Comparison of ENCODE assay signal across 11 mouse cellular contexts in genomic region chr7:83739680-83740310, GRCm38 (mm10). TPM values are rescaled to one million over a fixed set of nuclear protein-coding genes. Genes with fewer than 3 reads are reported as not detected.
DNase-seq lines count a peak whose midpoint lies in the region; ATAC-seq lines count a peak whose summit lies in the region.
"Had no signal": no experiment of that assay in that cellular context is flagged by ENCODE, and none has a peak within 500 bp of the region (broad histone marks: within the 10 kb centered on the region; RNA-seq: fewer than 3 reads in every experiment).

No protein-coding gene starts in this region.

- H3K27ac ChIP-seq in hindbrain, embryonic 12.5 days, result peak overlapping the region; percentile 14; the same call in 1 of the 2 replicates
- H3K27ac ChIP-seq in hindbrain, embryonic 13.5 days, result no peak overlapping the region
- H3K27ac ChIP-seq in neural tube, embryonic 13.5 days (replicated peaks), result peak overlapping the region; percentile 57; the same call in 1 of the 2 replicates
- H3K27ac ChIP-seq in neural tube, embryonic 15.5 days (replicated peaks), result no peak overlapping the region
- H3K27ac ChIP-seq in heart, embryonic 15.5 days, result peak overlapping the region; percentile 26
- H3K27ac ChIP-seq: midbrain, embryonic 10.5 days had no signal

- no peaks in the 10 kb centered on the region for H3K27me3 ChIP-seq in hindbrain, embryonic 12.5 days
- H3K27me3 ChIP-seq in hindbrain, embryonic 13.5 days, result no peaks in the 10 kb centered on the region
- no peaks in the 10 kb centered on the region for H3K27me3 ChIP-seq in neural tube, embryonic 13.5 days
- H3K27me3 ChIP-seq in neural tube, embryonic 15.5 days (replicated peaks), result no peaks in the 10 kb centered on the region
- no peaks in the 10 kb centered on the region for H3K27me3 ChIP-seq in heart, embryonic 15.5 days

- no peak overlapping the region for H3K4me2 ChIP-seq in hindbrain, embryonic 12.5 days (replicated peaks)
- no peak overlapping the region for H3K4me2 ChIP-seq in hindbrain, embryonic 13.5 days
- no peak overlapping the region for H3K4me2 ChIP-seq in neural tube, embryonic 13.5 days
- H3K4me2 ChIP-seq in neural tube, embryonic 15.5 days, result no peak overlapping the region
- H3K4me2 ChIP-seq in heart, embryonic 15.5 days, result no peak overlapping the region

- no peak for ATAC-seq in hindbrain, embryonic 12.5 days (ENCODE audit: low FRiP score)
- no peak for ATAC-seq in hindbrain, embryonic 13.5 days (ENCODE audit: low FRiP score)
- ATAC-seq in neural tube, embryonic 13.5 days (ENCODE audit: low read depth), result 0 out of 2 replicates have a peak, but pooled peaks have one; percentile 15
- no peak for ATAC-seq in neural tube, embryonic 15.5 days (ENCODE audit: low FRiP score)
- ATAC-seq in heart, embryonic 15.5 days (replicated peaks; ENCODE audit: insufficient number of reproducible peaks, insufficient read depth, low FRiP score, low read depth), result no peak

- no peaks in the 10 kb centered on the region for H3K36me3 ChIP-seq in hindbrain, embryonic 12.5 days
- no peaks in the 10 kb centered on the region for H3K36me3 ChIP-seq in hindbrain, embryonic 13.5 days
- H3K36me3 ChIP-seq in neural tube, embryonic 13.5 days, result no peaks in the 10 kb centered on the region
- no peaks in the 10 kb centered on the region for H3K36me3 ChIP-seq in neural tube, embryonic 15.5 days
- H3K36me3 ChIP-seq in heart, embryonic 15.5 days, result no peaks in the 10 kb centered on the region
- H3K36me3 ChIP-seq: midbrain, embryonic 10.5 days had no signal

- H3K4me1 ChIP-seq in hindbrain, embryonic 12.5 days, result no peaks in the 10 kb centered on the region; the same call in 1 of the 2 replicates
- H3K4me1 ChIP-seq in hindbrain, embryonic 13.5 days (replicated peaks), result no peaks in the 10 kb centered on the region
- H3K4me1 ChIP-seq in neural tube, embryonic 13.5 days (replicated peaks), result 0 out of 2 replicates have a peak, but pooled peaks cover 2% of the 10 kb centered on the region
- peaks cover 8% of the 10 kb centered on the region for H3K4me1 ChIP-seq in neural tube, embryonic 15.5 days
- peaks cover 14% of the 10 kb centered on the region for H3K4me1 ChIP-seq in heart, embryonic 15.5 days (replicated peaks)

- H3K9ac ChIP-seq in hindbrain, embryonic 12.5 days, result 0 out of 2 replicates have a peak overlapping the region, but pooled peaks have one; percentile 6
- H3K9ac ChIP-seq in hindbrain, embryonic 13.5 days, result no peak overlapping the region
- H3K9ac ChIP-seq in neural tube, embryonic 13.5 days, result no peak overlapping the region
- no peak overlapping the region for H3K9ac ChIP-seq in neural tube, embryonic 15.5 days (replicated peaks)
- H3K9ac ChIP-seq in heart, embryonic 15.5 days, result no peak overlapping the region

- no peak overlapping the region for H3K4me3 ChIP-seq in hindbrain, embryonic 12.5 days
- H3K4me3 ChIP-seq in hindbrain, embryonic 13.5 days, result no peak overlapping the region
- H3K4me3 ChIP-seq in neural tube, embryonic 13.5 days, result no peak overlapping the region
- no peak overlapping the region for H3K4me3 ChIP-seq in neural tube, embryonic 15.5 days (replicated peaks)
- no peak overlapping the region for H3K4me3 ChIP-seq in heart, embryonic 15.5 days
- H3K4me3 ChIP-seq: midbrain, embryonic 10.5 days had no signal

- no peaks in the 10 kb centered on the region for H3K9me3 ChIP-seq in hindbrain, embryonic 12.5 days (replicated peaks)
- no peaks in the 10 kb centered on the region for H3K9me3 ChIP-seq in hindbrain, embryonic 13.5 days
- no peaks in the 10 kb centered on the region for H3K9me3 ChIP-seq in neural tube, embryonic 13.5 days
- H3K9me3 ChIP-seq in neural tube, embryonic 15.5 days (replicated peaks), result no peaks in the 10 kb centered on the region
- no peaks in the 10 kb centered on the region for H3K9me3 ChIP-seq in heart, embryonic 15.5 days (replicated peaks)
- H3K9me3 ChIP-seq: midbrain, embryonic 10.5 days had no signal

- 50% methylated on average over 7 of the region's 7 CpGs for WGBS in hindbrain, embryonic 12.5 days
- 57% methylated on average over 7 of the region's 7 CpGs for WGBS in hindbrain, embryonic 13.5 days
- WGBS in neural tube, embryonic 13.5 days, result 54% methylated on average over 7 of the region's 7 CpGs
- 51% methylated on average over 7 of the region's 7 CpGs for WGBS in neural tube, embryonic 15.5 days
- WGBS in heart, embryonic 15.5 days, result 35% methylated on average over 7 of the region's 7 CpGs

- no peak for DNase-seq in left cerebral cortex, adult 8-10 months (ENCODE audit: low spot score in 2 of 2)
- DNase-seq in right cerebral cortex, postnatal 4 days, result no peak
- DNase-seq: cerebellum, adult 2 months; kidney, adult 11 months had no signal

RNA-seq across cellular contexts. Expression of gene Il16, which starts 5.7 kb away (rescaled TPM):
- 1.9 and 2.0 TPM in 2 replicates for polyA plus RNA-seq in hindbrain, embryonic 12.5 days (2016; fragmentation: Nextera tagmentation; extraction: Ambion mirVana)
- 1.4 and 1.6 TPM in 2 replicates for polyA plus RNA-seq in hindbrain, embryonic 13.5 days (2015; fragmentation: Nextera tagmentation; extraction: Ambion mirVana)
- 1.4 and 1.6 TPM in 2 replicates for polyA plus RNA-seq in neural tube, embryonic 13.5 days (2015; fragmentation: Nextera tagmentation; extraction: Ambion mirVana)
- 1.4 and 8.5 TPM in 2 replicates for polyA plus RNA-seq in neural tube, embryonic 15.5 days (2015; fragmentation: Nextera tagmentation; extraction: Ambion mirVana)
- polyA plus RNA-seq in heart, embryonic 15.5 days (2015; fragmentation: Nextera tagmentation; extraction: Ambion mirVana), result 4.7 and 8.6 TPM in 2 replicates
- total RNA-seq in left cerebral cortex, adult 8-10 months (2022), result 1 to 10 TPM; 2.3 to 4.0 (median 2.8) TPM

RNA-seq across cellular contexts. Expression of gene Cfap161, which starts 54.9 kb away (rescaled TPM):
- 0.94 and 1.0 TPM in 2 replicates for polyA plus RNA-seq in hindbrain, embryonic 12.5 days (2016; fragmentation: Nextera tagmentation; extraction: Ambion mirVana)
- polyA plus RNA-seq in hindbrain, embryonic 13.5 days (2015; fragmentation: Nextera tagmentation; extraction: Ambion mirVana), result 0.87 and 1.6 TPM in 2 replicates
- 0.33 TPM in 1 of 2 replicates, not detected in the other for polyA plus RNA-seq in neural tube, embryonic 13.5 days (2015; fragmentation: Nextera tagmentation; extraction: Ambion mirVana)
- polyA plus RNA-seq in neural tube, embryonic 15.5 days (2015; fragmentation: Nextera tagmentation; extraction: Ambion mirVana), result 0.67 and 1.6 TPM in 2 replicates
- 1.8 and 1.9 TPM in 2 replicates for polyA plus RNA-seq in heart, embryonic 15.5 days (2015; fragmentation: Nextera tagmentation; extraction: Ambion mirVana)
- 1 to 10 TPM in 3 of 4 experiments, under 1 TPM in 1; 0.66 to 1.9 (median 1.4) TPM for total RNA-seq in left cerebral cortex, adult 8-10 months (2022)
- polyA plus RNA-seq: urinary bladder, adult 2 months had no signal

Comparison
In these comparisons a context has a peak if more than half of its experiments do, and no peak if none do; other contexts are left out.
1. H3K27ac ChIP-seq: peak in hindbrain, embryonic 12.5 days (single experiment), neural tube, embryonic 13.5 days (single experiment) and heart, embryonic 15.5 days (single experiment); none in hindbrain, embryonic 13.5 days (single experiment) and neural tube, embryonic 15.5 days (single experiment).